Mouse (Mus musculus): ENCODE results near the gene Slc32a1.

- TF ChIP-seq POLR2A (IDR thresholded peaks at IDR 0.05; ENCODE audit: low read depth, low read length) (no peak), CTCF (IDR thresholded peaks at IDR 0.05; ENCODE audit: borderline replicate concordance, insufficient read depth, low read length) (no peak)
Observed at GRCm38 (mm10) chr2:158611726-158612670, 1.4 kb downstream of the Slc32a1 start.
